Mouse (Mus musculus): ENCODE measurements around the gene Setd1a.
A peak's percentile ranks its signal among the peaks of the same experiment; 100 is the strongest.
"Not testable (repeated sequence)": the region's sequence is repeated elsewhere in the genome, so short reads cannot be mapped to it uniquely, and the experiment has no call there.

The Setd1a gene

DNA sequence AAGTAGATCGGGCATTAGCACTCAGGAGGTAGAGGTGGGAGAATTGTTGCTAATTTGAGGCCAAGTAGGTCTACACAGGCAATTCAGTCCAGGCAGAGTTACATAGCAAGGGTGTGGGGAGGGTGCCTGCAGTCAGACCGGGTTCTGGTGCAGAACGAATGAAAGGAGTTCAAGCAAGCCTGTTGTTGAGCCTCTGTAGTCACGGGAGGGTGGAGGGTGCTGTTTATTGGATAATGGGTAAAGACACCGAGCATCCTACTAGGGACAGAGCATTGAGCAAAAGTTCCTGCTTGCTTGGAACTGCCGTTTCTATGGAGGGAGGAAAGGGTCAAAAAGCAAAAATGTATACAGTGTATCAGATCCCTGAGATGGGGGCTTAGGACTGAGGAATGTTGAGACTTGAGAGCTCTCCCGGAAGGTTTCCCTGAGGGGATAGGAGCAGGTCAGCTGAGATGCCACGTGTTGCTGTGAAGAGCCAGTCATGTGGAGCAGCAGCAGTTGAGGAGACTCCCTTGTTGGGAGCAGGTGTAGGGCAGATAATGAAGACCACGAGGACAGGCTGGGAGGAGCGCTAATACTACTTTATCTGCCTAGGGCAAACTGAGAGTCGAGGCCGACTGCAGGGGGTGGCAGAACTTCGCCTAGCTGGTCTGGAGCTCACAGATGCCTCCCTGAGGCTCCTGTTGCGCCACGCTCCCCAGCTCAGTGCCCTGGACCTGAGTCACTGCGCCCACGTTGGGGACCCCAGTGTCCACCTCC is 9.4 kb upstream of the Setd1a start:
- no peak for DNase-seq

DNA sequence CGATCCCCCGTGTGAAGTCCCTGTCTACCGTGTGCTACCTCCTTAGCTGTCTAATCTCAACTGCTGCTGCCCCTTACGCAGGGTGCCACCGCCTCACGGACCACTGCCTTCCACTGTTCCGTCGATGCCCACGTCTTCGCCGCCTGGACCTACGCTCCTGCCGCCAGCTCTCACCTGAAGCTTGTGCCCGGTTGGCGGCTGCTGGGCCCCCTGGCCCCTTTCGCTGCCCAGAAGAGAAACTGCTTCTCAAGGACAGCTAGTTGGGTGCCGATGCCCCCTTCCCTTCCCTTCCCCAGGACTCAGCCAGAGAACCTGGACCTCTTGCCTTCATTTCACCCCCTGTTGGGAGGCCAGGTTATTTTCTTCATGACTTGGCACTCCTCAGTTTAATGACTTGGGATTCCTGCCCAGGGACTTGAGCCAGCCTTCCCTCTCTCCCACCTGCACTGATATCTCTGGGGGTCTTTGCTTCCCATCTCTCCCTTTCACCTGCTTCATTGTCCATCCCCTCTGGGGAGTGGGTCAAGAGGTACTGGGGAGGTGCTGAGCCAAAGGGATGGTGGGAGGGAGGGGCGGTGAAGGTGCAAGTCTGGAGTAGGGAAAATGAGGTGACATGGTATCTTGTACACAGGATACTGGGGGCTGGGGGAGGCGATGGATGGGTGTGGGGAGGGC is 8.7 kb upstream of the Setd1a start:
- DNase-seq: peak in 1 of 2 experiments; percentile 24

DNA sequence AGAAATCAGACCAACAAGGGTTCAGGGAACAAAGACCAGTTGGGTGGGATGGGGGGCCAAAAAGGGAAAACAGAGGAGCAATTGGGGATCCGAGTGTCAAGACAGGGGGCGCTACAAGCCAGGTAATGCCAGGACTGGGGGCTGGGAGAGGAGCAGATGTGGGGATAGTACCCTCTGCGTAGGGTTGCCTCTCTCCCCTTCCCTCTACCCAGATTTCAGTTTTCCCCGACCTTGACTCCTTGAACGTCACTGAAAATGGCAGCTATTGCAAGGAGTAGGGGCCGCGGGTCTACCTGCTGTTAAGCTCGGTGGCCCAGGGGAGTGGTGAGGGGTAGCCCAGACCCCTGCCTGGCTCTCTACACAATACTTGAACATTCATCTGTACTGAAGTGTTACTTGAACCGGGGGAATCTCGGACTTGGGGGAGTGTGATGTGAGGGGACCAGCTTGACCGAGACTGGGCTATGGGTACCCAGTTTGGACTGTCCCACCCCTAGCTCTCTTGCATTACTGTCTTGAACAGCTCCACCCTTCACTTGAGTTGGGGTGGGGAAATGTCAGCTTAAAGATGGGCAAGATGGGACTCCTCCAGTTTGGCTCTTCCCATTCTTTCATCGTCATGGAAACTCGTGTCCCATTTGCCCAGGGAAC is 8.0 kb upstream of the Setd1a start:
- DNase-seq: peak in 1 of 2 experiments; percentile 30

DNA sequence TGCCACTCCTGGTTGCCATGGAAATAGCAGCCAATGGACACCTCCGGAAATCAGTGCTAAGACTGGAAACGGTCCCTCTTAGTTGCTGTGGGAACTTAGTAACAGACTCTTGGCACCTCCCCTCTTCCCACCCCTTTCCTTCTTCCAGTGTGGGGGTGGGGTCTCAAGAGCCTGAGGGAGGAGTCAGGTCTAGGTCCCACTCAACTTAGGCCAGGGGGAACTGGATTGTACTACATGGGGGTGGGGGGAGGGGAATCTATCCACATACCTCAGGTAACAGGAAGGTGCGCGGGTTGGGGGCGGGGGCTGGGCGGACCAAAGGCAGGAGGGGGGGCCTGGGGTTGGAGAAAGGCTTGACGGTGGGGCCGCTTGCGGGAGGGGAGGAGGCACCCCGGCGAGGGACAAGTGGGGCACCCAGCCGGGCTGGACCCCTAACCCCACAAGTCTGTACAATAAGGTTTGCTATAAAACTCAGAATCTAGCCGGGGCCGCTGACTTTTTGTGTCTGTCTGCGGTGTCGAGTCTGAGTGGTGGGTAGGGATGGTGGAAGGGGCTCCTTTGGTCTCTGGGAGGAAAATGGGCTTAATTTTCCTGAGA is 7.4 kb upstream of the Setd1a start:
- peak; percentile 97 to 99 for DNase-seq

DNA sequence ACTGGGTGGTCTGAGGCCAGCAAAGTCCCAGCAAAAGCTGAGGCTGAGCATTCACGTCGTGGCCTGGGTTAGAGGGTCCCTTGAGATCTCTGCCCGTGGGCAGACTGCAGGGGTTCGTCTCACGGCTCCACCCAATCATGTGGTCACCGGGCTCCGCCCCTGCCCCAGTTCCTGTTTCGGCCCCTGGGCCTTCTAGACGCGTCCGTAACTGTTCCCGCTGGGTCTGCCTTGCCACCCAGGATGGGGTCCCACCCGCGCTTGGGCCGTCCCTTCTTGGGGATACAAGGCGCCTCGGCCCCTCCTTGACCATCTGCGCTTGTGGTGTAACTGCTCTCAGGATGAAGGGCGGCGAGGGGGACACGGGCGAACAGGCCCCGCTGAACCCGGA is 6.8 kb upstream of the Setd1a start, which contains the start of gene Orai3:
TSS of gene Orai3 (plus strand) at position 165 of the 388 bp plus-strand sequence.
- peak; percentile 89 to 91 for DNase-seq

- DNase-seq: no peak
These were observed 6.2 kb upstream of the Setd1a start for GRCm38 (mm10) chr7:127770039-127770905.

DNA sequence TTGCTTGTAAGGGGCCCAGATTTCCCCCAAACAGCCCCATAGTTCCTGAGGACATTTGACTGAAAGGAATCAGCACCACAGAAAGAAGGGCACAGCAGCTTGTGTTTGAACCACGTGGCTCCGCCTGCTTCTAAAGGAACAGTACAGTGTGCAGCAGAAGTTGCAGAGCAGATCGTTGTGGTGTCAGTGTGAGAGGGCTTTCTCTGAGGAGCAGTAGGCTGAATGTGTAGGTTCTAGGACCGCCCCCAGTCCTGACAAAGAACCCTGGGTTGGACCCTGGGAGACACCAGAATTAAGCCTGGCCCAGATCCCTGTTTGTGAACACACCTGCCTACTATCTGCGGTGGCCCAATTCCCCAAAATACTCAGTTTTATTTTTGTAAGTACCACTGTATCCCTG is 5.2 kb upstream of the Setd1a start:
- no peak for DNase-seq

DNA sequence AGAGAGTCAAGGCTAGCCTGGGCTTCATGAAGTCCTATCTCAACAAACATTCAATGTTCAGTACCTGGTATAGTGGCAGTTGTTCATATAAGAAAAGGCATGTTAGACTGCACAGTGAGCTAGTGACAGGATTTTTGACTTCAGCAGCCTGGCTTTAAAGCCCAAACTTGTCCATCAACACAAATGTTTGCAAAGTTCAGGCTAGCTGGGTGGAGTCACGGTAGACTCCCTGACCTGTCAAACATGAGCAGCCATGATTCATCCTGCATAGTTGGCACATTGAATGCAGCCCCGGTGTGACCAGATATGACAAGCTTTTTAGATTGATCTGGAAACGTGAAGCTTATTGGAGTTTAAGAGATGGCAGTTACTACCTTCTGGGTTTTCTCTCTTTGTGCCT is 4.4 kb upstream of the Setd1a start:
- DNase-seq: no peak

GRCm38 (mm10) chr7:127772557-127772956 is 3.9 kb upstream of the Setd1a start:
- DNase-seq: no peak

GRCm38 (mm10) chr7:127773664-127774384 is 2.6 kb upstream of the Setd1a start:
- peak; percentile 62 to 78 for DNase-seq

DNA sequence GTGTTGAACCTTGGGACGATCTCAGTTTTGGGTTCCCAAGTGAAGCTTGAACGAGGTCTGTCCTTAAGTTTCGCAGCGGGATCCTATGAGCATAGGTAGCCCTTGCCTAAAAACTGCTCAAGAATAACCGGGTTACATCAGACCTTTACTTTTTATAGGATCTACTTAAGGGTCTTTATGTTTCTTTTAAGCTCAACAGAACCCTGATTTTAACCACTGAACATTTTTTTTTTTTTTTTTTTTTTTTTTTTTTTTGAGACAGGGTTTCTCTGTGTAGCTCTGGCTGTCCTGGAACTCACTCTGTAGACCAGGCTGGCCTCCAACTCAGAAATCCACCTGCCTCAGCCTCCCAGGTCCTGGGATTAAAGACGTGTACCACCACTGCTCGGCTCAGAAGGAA is 633 bp upstream of the Setd1a start:
- DNase-seq: not testable (repeated sequence)

DNA sequence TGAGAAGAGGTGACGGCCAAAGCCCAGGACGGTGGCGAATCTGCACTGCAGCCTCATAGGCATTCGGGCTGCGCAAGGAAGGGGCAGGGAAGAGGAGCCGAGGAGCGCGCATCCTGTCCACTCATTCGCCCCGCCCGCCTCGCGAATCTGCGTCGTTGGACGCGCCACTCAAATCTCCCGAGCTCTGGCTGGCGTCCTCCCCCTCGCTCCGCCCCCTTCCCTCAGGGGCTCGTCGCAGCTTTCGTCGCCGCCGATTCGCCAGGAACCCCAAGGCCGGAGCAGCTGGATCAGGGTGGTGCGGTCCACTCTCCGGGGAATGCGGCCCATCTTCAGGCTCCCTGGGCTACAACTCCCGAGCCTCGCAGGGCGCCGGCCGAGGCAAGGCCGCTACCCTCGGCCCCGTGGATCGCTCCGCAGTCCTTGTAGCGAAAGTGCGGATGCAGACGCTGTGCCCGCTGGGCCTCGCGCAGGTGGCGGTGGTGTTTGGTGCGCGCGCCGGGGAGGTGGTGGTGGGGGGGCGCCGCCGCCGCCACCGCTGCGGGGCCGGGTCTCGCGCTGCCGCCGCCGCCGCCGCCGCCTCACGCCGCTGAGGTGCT is 506 bp downstream of the Setd1a start:
- DNase-seq: peak; percentile 95 to 96

GRCm38 (mm10) chr7:127777474-127778266 is 1.2 kb downstream of the Setd1a start:
- peak in 1 of 2 experiments; percentile 52 for DNase-seq

DNA sequence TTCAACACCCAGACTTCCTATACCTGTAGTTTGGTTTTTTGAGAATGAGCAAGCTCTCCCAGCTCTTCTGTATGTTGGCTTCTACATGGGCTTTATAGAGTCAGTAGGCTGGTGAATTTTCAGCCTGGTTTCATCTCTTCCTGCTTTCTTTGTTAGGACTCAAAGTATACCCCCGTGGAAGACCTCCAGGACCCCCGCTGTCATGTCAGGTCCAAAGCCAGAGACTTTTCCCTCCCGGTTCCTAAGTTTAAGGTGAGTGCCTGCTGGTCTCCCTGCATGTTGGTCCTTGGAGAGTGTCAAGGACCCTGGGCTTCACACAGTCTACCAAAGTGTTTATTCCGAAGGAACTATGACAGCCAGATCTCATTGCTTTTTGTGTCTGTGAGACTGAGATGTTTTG is 1.9 kb downstream of the Setd1a start:
- no peak for DNase-seq

GRCm38 (mm10) chr7:127785308-127785707 is 8.8 kb downstream of the Setd1a start, which contains the start of gene Gm49388:
TSS of gene Gm49388 (plus strand) at chr7:127785608.
- DNase-seq: no peak

- no peak for DNase-seq
These were observed 20.8 kb downstream of the Setd1a start for GRCm38 (mm10) chr7:127797076-127797845.

GRCm38 (mm10) chr7:127798591-127798990 is 22.1 kb downstream of the Setd1a start:
- DNase-seq: no peak

DNA sequence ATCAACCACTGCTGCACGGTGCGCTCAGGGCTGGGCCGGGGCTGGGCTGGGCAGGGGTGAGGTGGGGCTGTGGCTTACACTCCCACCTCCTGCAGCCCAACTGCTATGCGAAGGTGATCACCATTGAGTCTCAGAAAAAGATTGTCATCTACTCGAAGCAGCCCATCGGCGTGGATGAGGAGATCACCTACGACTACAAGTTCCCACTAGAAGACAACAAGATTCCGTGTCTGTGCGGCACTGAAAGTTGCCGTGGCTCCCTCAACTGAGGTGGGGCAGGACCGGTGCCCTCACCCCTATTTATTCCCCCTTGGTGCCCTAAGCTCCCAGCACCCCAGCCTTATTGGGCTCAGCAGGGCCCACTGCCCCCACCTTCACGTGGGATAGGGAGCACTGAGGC is 22.7 kb downstream of the Setd1a start:
- peak in 1 of 2 experiments; percentile 13 for DNase-seq

GRCm38 (mm10) chr7:127799738-127800137 is 23.3 kb downstream of the Setd1a start:
- DNase-seq: no peak

All from kidney, adult 8-10 months (tissue).